Mouse (Mus musculus): ENCODE results near the gene Padi2.

DNA sequence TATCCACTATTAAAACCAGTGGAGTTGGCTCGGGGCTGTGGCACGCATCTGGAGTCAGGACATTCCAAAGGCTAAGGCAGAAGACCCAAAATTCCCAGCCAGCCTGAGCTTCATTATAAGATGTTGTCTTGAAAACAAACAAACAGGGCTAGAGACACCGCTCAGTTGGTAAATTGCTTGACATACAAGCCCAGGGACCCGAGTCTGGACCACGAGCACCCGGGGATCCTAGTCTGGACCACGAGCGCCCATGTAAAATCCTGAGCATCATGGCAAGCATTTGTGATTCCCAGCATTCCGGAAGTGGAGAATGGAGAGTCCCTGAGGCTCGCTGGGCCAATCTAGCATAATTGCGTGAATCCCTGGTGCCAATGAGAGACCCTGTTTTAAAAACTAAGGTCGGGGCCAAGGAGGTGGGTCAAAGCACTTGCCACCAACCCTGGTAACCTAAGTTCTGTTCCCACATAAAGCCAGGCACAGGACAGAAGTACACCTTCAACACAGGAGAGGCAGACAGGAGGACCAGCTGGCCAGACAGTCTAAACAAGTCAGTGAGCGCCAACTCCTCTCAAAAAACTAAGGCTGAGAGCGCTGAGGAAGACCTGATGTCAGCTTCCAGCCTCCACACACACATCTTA is 14.5 kb upstream of the Padi2 start:
- no peak for TF ChIP-seq POLR2A (IDR thresholded peaks at IDR 0.05; ENCODE audit: borderline replicate concordance, insufficient read depth, low read length)
- TF ChIP-seq CTCF (IDR thresholded peaks at IDR 0.05; ENCODE audit: borderline replicate concordance, insufficient read depth, low read depth, low read length) = no peak

Measured in cerebellum, adult 2 months (tissue).